Mouse (Mus musculus) kidney, adult 8-10 months (tissue): ENCODE measurements at regions not wholly inside any gene's neighbourhood (a gene's known extent, or its start where the extent isn't known, plus 50 kb on each side); places are given as distances from the start of the nearest gene placed in this dataset.
A peak's percentile ranks its signal among the peaks of the same experiment; 100 is the strongest.

Experiments used
- DNase-seq, 2 experiments: peaks; one replicate each; pipeline ENCODE4 v3.0.0; 2022

DNA sequence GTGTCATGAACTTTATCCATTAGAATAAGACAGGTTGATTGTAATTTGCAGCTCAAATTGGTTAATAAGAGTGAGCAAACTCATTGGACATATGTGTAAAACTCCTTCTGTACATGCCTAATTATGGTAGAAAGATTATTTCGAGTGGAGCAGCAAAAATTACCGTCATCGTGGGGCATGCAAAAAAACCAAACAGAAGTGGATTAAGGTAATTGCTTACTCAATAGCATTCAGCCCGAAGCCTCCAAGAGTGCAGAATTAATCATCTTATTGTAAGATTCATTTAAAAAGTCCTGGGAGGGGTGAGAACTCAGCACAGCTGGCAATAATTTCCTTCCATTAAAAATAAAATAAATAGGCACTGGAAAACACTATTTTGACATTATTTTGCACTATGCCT is 662.2 kb downstream of the Kcnj2 start:
- no peak for DNase-seq

GRCm38 (mm10) chr11:111732096-111732495 is 666.1 kb downstream of the Kcnj2 start:
- DNase-seq: no peak

GRCm38 (mm10) chr11:111735446-111735845 is 669.5 kb downstream of the Kcnj2 start:
- no peak for DNase-seq

DNA sequence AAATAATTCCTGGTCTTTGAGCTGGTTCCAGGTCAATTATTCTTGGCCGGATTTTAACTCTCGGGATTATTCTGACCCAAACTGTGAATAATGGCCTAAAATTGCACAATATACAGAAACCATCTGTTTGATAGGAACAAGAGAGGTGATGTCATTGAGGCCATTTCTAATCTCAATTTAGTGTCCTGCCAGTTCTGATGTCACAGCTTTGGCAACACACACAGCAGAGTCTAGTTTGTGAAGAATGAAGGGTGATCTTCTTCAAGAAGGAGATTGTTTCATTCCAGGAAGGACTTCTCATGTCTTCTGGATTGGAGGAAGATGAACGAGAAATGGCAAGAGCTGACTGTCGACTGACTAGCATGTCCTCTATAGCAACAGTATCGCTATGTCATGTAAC is 670.0 kb downstream of the Kcnj2 start:
- no peak for DNase-seq

GRCm38 (mm10) chr11:111743356-111743755 is 677.4 kb downstream of the Kcnj2 start:
- DNase-seq: peak in 1 of 2 experiments; percentile 1

- no peak for DNase-seq
Observed at GRCm38 (mm10) chr11:111747262-111747946, 681.4 kb downstream of the Kcnj2 start.

DNA sequence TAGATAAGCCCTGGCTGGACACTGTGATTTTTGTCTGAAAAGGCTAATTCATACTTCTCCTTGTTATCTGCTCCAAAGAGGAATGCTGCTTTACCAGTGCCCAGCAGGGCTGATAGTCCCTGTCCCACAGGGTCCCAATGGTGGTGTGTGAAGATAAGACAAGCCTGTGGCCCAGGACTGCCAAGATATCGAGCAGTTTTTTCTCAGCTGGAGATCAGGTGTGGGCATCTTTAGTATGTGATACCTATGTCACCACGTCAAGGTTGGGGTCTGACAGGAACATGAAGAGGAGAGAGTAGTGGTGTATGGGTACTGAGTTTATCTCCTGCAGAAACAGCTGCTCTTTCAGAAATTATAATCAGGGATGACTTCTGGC is 682.0 kb downstream of the Kcnj2 start:
- DNase-seq: no peak

- DNase-seq: no peak
Observed at GRCm38 (mm10) chr11:111748496-111748895, 682.5 kb downstream of the Kcnj2 start.

DNA sequence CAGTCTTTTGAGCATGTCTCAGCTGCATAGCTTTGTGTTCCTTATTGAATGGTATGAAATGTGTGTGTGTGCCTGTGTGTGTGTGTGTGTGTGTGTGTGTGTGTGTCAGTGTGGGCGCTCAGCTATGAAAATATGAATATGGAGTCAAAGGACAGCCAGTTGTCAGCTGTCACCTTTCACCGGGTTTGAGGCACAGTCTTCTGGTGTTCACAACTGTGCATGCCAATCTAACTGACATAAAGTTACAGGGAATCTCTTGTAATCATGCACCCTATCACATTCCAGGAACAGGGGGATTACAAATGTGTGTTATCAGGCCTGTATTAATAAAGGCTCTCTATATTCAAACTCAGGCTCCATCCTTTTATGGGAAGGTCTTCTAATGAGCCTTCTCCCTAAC is 688.8 kb downstream of the Kcnj2 start:
- no peak for DNase-seq

- no peak for DNase-seq
Observed at GRCm38 (mm10) chr11:111763081-111763480, 697.1 kb downstream of the Kcnj2 start.

- DNase-seq: no peak
Observed at GRCm38 (mm10) chr11:111766371-111767011, 700.5 kb downstream of the Kcnj2 start.

DNA sequence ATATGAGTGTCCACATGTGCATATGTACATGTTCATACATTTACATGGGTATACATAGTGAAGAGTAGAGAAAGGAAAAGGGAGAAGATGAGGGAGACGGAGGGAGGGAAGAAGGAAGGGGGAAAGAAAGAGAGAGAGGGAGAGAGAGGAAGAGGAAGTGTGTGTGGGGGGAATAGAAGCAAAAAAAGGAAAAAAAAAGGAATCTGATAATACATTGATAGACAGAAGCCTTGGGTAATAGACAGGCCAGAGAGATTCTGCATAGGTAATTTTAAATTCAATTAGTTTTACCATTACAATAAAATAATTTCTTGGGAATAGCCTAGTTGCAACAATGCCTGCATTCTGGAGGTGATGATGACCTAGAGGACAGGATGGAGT is 701.0 kb downstream of the Kcnj2 start:
- DNase-seq: no peak

DNA sequence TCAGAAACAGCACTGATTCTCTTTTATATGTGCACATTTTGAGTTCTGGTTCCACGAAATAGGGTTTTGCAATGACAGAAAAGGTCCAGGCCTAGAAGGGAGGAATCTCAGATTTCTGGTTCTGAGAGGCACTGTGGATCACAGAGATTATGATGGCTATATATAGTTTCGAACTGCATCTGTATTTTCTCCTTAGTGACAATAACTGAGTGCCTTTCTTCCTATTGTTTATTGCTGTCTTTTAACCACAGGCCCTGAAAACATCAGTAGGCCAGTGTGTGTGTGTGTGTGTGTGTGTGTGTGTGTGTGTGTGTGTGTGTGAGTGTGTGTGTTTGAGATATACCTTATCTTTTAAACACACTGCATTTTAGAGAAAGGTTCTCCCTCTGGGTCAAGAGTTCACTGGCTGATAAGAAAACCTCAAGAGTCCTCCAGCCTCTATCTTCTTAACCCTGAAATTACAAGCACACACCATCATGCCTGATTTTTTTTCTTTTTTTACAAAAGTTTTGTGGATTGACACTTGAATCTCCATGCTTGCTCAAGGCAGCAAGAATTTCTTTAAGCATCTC is 708.2 kb downstream of the Kcnj2 start:
- DNase-seq: no peak

DNA sequence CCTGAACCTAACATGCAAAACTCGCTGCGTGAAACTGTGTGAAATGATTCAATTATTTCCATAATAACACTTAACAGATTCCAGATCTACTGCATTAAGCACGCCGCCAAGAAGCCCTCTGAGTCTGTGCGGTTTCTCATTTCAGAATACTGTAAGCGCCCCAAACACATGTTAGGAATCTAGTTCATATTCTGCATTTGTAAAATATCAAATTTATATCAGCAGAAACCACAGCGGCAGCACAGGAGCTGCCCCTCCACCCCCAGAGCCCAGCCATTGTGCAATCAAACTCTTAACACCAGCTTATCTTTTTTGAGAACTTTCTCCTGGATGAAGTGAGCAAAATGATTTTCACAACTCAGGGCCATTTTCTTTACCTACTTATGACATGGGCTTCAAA is 715.4 kb downstream of the Kcnj2 start:
- DNase-seq: no peak

GRCm38 (mm10) chr11:111791267-111791926 is 725.4 kb downstream of the Kcnj2 start:
- DNase-seq: no peak

DNA sequence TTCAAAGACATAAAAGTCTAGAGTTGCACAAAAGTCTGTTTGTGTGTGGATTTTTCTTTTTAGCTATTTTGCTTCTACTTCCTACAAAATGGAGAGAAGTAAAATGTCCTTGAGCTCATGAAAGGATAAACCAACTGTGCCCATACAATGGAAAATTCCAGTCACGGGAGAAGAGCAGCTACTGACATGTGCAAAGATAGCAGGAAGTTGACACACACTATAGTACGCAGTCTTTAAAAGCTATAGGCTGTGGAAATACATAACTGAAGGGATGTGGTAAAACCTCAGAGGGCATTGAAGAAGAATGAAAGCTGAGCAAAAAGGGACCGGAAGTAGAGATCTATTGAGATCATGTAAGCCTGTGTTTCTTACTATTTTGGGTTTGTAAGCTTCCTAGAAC is 735.1 kb downstream of the Kcnj2 start:
- DNase-seq: no peak

DNA sequence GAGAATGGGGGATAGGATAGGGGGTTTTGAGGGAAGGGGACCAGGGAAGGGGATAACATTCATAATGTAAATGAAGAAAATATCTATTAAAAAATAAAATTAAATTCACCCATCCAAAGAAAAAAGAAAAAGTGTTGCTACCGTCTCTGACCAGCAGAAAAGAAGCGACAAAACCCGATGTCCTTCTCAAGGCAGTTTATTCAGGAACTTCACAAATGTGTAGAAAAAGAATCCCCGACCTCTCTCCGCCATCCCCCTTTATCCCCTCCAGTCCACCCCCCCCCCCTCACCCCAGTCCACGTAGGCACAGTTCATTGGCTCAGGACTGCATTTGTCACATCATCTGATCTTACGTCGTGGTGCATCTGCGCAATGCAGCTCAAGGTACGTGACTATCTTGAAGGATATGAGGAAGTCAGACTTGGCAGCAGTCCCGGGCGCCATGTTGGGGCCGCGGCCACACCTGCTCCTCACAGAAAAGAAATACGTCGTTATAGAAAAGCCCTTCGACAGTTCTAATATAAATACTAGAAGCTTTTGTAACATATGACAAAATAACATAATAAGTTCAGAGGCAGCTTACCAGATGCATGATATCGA is 750.3 kb downstream of the Kcnj2 start:
- no peak for DNase-seq

- DNase-seq: no peak
Observed at GRCm38 (mm10) chr11:111818124-111818523, 752.2 kb downstream of the Kcnj2 start.

GRCm38 (mm10) chr11:111820356-111820755 is 754.4 kb downstream of the Kcnj2 start:
- no peak for DNase-seq

GRCm38 (mm10) chr11:111828455-111828854 is 762.5 kb downstream of the Kcnj2 start:
- no peak for DNase-seq

- no peak for DNase-seq
Observed at GRCm38 (mm10) chr11:111838996-111839395, 773.0 kb downstream of the Kcnj2 start.

DNA sequence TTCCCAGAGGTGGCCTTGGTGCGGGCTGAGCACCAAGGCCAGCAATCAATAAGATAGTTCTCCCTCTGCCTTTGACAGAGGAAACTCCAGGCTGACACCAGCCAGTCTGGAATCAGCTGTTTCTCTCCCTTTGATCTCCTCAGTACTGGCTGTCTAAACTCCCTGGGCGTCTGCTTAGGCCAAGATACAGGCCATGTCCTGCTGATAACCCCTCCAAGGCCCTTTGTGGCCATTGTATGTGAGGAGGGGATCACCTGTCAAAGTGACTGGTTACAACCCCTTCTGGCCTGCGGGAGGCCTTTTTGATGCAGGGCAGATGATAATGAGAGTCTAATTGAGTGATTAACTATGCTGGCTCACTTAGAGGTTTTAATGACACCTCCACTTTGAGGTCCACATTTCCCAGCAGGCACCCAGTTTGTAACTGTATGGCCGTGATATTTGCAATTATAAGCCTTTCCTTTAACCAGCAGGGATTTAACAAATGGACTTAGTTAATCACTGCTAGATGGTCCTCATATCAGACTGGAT is 777.8 kb downstream of the Kcnj2 start:
- no peak for DNase-seq

- no peak for DNase-seq
Observed at GRCm38 (mm10) chr11:111844382-111845027, 778.5 kb downstream of the Kcnj2 start.
